Mouse (Mus musculus): ENCODE measurements around the gene Sh2d1b2. TPM values are rescaled to one million over a fixed set of nuclear protein-coding genes. Genes with fewer than 3 reads are reported as not detected.
A peak's percentile ranks its signal among the peaks of the same experiment; 100 is the strongest.

Sh2d1b2 gene
- total and polyA plus RNA-seq, 2 experiments from 2014 or later = not detected

GRCm38 (mm10) chr1:170200379-170200778 lies 32.2 kb upstream of the Sh2d1b2 start:
- no peak overlapping the region for H3K9ac ChIP-seq (replicated peaks; ENCODE audit: low read length)
- peak; percentile 46 for DNase-seq (ENCODE audit: low spot score)
- H3K4me1 ChIP-seq (ENCODE audit: insufficient read depth, low read length) = no peaks in the 10 kb centered on the region
- no peak overlapping the region for H3K4me2 ChIP-seq (ENCODE audit: low read depth, low read length)
- whole genome bisulfite sequencing = 81% methylated on average over 3 of the region's 3 CpGs
- H3K9me3 ChIP-seq (ENCODE audit: low read length) = no peaks in the 10 kb centered on the region
- ATAC-seq = no peak
- peaks cover 57% of the 10 kb centered on the region for H3K36me3 ChIP-seq (ENCODE audit: insufficient read depth, low read length)
- no peaks in the 10 kb centered on the region for H3K27me3 ChIP-seq (ENCODE audit: insufficient read depth, low read length)
- H3K27ac ChIP-seq = no peak overlapping the region
- H3K4me3 ChIP-seq (ENCODE audit: low read length) = no peak overlapping the region
- TF ChIP-seq CTCF (IDR thresholded peaks at IDR 0.05; ENCODE audit: low read depth) = peak; percentile 63

- peaks cover 56% of the 10 kb centered on the region for H3K36me3 ChIP-seq (ENCODE audit: insufficient read depth, low read length)
- no peaks in the 10 kb centered on the region for H3K4me1 ChIP-seq (ENCODE audit: insufficient read depth, low read length)
- DNase-seq (ENCODE audit: low spot score) (no peak), ATAC-seq (no peak)
- H3K27ac ChIP-seq = no peak overlapping the region
- H3K9ac ChIP-seq (replicated peaks; ENCODE audit: low read length) = no peak overlapping the region
- TF ChIP-seq CTCF (IDR thresholded peaks at IDR 0.05; ENCODE audit: low read depth) = no peak
- H3K4me3 ChIP-seq (ENCODE audit: low read length) = no peak overlapping the region
- no peaks in the 10 kb centered on the region for H3K27me3 ChIP-seq (ENCODE audit: insufficient read depth, low read length)
- H3K9me3 ChIP-seq (ENCODE audit: low read length) = no peaks in the 10 kb centered on the region
- 94% methylated on average over 6 of the region's 6 CpGs for WGBS
- no peak overlapping the region for H3K4me2 ChIP-seq (ENCODE audit: low read depth, low read length)
Observed at GRCm38 (mm10) chr1:170206395-170206794, 26.2 kb upstream of the Sh2d1b2 start.

DNA sequence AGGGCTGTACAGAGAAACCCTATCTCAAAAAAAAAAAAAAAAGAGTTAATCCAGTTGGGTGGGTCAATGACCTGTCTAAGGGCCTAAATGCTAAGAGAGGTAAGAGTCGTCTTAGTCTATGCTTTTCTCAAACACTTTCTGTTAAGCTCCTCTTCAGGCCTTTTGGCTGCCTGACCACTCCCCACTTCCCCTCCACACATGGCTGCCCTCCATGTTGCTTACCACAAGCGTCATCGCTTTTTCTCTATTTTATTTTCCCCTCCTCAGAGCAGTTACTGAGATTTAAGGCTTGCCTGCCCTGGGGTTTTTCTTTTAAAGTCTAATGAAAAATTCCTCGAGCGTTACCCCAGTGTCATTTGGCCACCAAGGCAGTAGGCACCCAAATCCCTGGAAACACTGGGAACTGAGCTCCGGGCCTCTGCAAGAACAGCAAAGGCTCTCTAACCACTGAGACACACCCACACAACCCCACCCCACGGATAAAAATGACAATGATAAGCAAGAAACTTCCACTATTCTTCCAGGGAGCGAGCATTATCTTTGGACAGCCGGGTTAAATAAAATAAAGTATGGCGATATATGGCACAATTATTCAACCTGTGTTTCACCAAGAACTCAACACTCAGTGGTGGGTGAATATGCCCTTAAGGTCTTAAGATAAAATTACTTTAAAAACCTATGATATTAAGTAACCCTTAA lies 19.2 kb upstream of the Sh2d1b2 start:
- 91% methylated on average over 10 of the region's 10 CpGs for WGBS
- no peak overlapping the region for H3K9ac ChIP-seq (replicated peaks; ENCODE audit: low read length)
- no peak for TF ChIP-seq CTCF (IDR thresholded peaks at IDR 0.05; ENCODE audit: low read depth)
- DNase-seq (ENCODE audit: low spot score) (no peak), ATAC-seq (no peak)
- no peak overlapping the region for H3K4me3 ChIP-seq (ENCODE audit: low read length)
- 0 out of 2 replicates have a peak, but pooled peaks cover 6% of the 10 kb centered on the region for H3K4me1 ChIP-seq (ENCODE audit: insufficient read depth, low read length)
- no peak overlapping the region for H3K27ac ChIP-seq
- no peaks in the 10 kb centered on the region for H3K9me3 ChIP-seq (ENCODE audit: low read length)
- H3K36me3 ChIP-seq (ENCODE audit: insufficient read depth, low read length) = peaks cover 12% of the 10 kb centered on the region; the same call in 1 of the 2 replicates
- 0 out of 2 replicates have a peak overlapping the region, but pooled peaks have one; percentile 10 for H3K4me2 ChIP-seq (ENCODE audit: low read depth, low read length)
- H3K27me3 ChIP-seq (ENCODE audit: insufficient read depth, low read length) = no peaks in the 10 kb centered on the region

- 43% methylated on average over 7 of the region's 7 CpGs for WGBS
- H3K9ac ChIP-seq (replicated peaks; ENCODE audit: low read length) = peak overlapping the region; percentile 91
- no peaks in the 10 kb centered on the region for H3K27me3 ChIP-seq (ENCODE audit: insufficient read depth, low read length)
- H3K9me3 ChIP-seq (ENCODE audit: low read length) = no peaks in the 10 kb centered on the region
- H3K4me2 ChIP-seq (ENCODE audit: low read depth, low read length) = peak overlapping the region; percentile 67
- no peak for TF ChIP-seq CTCF (IDR thresholded peaks at IDR 0.05; ENCODE audit: low read depth)
- ATAC-seq (no peak), DNase-seq (ENCODE audit: low spot score) (no peak)
- H3K4me1 ChIP-seq (ENCODE audit: insufficient read depth, low read length) = 0 out of 2 replicates have a peak, but pooled peaks cover 6% of the 10 kb centered on the region
- peak overlapping the region; percentile 85 for H3K4me3 ChIP-seq (ENCODE audit: low read length)
- H3K27ac ChIP-seq = peak overlapping the region; percentile 79; the same call in 1 of the 2 replicates
- H3K36me3 ChIP-seq (ENCODE audit: insufficient read depth, low read length) = peaks cover 7% of the 10 kb centered on the region; the same call in 1 of the 2 replicates
Observed at GRCm38 (mm10) chr1:170214383-170214756, 18.2 kb upstream of the Sh2d1b2 start.

GRCm38 (mm10) chr1:170214757-170215522 lies 17.6 kb upstream of the Sh2d1b2 start, which contains the start of gene Uhmk1:
TSS of gene Uhmk1 (minus strand) at chr1:170215397.
- Histone ChIP-seq H3K4me1 (ENCODE audit: insufficient read depth, low read length) (0 out of 2 replicates have a peak, but pooled peaks cover 6% of the 10 kb centered on the region), H3K4me3 (ENCODE audit: low read length) (peak within 1 kb of the TSS; percentile 85), H3K27me3 (ENCODE audit: insufficient read depth, low read length) (no peaks in the 10 kb centered on the region), H3K9me3 (ENCODE audit: low read length) (no peaks in the 10 kb centered on the region), H3K27ac (peak within 1 kb of the TSS; percentile 79), H3K4me2 (ENCODE audit: low read depth, low read length) (peak within 1 kb of the TSS; percentile 67), H3K36me3 (ENCODE audit: insufficient read depth, low read length) (peaks cover 7% of the 10 kb centered on the region; the same call in 1 of the 2 replicates), H3K9ac (replicated peaks; ENCODE audit: low read length) (peak within 1 kb of the TSS; percentile 91)
- WGBS = under 1% methylated on average over 53 of the region's 70 CpGs
- peak; percentile 94 for DNase-seq (ENCODE audit: low spot score)
- no peak for TF ChIP-seq CTCF (IDR thresholded peaks at IDR 0.05; ENCODE audit: low read depth)
- peak; percentile 99 for ATAC-seq

DNA sequence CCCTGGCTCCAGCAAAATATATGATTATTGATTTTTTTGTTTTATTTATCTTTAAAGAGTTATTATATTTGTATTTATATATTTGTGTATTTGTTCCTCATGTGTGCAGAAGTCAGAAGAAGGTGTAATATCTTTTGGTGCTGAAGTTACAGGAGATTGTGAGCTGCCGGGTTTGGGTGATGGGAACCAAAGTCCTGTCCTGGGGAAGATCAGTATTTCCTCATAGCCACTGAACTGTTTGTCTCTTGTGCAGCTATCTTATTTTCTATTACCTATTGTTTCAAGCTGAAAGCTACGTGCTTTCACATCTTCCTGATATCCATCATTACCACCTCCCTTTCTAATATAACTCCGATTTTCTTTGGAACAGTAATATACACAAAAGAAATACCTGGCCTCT lies 17.0 kb upstream of the Sh2d1b2 start:
- DNase-seq (ENCODE audit: low spot score) (no peak), ATAC-seq (no peak)
- peak overlapping the region; percentile 91; the same call in 1 of the 2 replicates for H3K9ac ChIP-seq (replicated peaks; ENCODE audit: low read length)
- no peaks in the 10 kb centered on the region for H3K27me3 ChIP-seq (ENCODE audit: insufficient read depth, low read length)
- 0 out of 2 replicates have a peak, but pooled peaks cover 6% of the 10 kb centered on the region for H3K4me1 ChIP-seq (ENCODE audit: insufficient read depth, low read length)
- H3K9me3 ChIP-seq (ENCODE audit: low read length) = no peaks in the 10 kb centered on the region
- peak overlapping the region; percentile 67 for H3K4me2 ChIP-seq (ENCODE audit: low read depth, low read length)
- H3K36me3 ChIP-seq (ENCODE audit: insufficient read depth, low read length) = peaks cover 7% of the 10 kb centered on the region; the same call in 1 of the 2 replicates
- TF ChIP-seq CTCF (IDR thresholded peaks at IDR 0.05; ENCODE audit: low read depth) = no peak
- no peak overlapping the region for H3K27ac ChIP-seq
- H3K4me3 ChIP-seq (ENCODE audit: low read length) = peak overlapping the region; percentile 85
- WGBS = 84% methylated on average over 3 of the region's 3 CpGs

Data from hindbrain, postnatal 0 days (tissue).